Mouse (Mus musculus) stomach, postnatal 0 days (tissue): ENCODE measurements around the gene B3galnt2.

Experiments
- CTCF ChIP-seq: IDR thresholded peaks from 2 replicates; pipeline ENCODE4 v1.5.1; 2016; ENCODE audit warnings: antibody characterized with exemption, low read depth, mild to moderate bottlenecking, moderate library complexity
- EP300 ChIP-seq: optimal IDR thresholded peaks from 2 replicates; pipeline ENCODE3; 2016; ENCODE audit warnings: antibody characterized with exemption

DNA sequence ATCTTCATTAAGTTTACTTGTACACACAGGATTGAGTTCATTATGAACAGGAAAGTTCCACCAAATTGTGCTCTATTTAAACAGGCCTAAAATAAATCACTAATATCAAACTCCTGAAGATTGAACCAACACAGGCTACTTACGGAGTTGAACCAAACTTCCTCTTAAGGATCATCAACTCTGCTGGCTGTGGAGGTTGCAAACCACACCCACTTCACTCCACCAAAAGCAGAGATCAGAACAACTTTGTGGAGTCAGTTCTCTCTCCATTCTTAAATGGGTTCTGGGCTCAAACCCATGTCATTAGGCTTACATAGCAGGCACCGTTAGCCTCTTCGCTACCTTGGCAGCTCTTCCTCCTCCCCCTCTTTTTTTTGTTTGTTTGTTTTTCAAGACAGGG lies 64.6 kb downstream of the B3galnt2 start:
- TF ChIP-seq EP300 (no peak), CTCF (no peak)
